Comparison of ENCODE assay signal across 30 mouse cellular contexts in the genomic region with DNA sequence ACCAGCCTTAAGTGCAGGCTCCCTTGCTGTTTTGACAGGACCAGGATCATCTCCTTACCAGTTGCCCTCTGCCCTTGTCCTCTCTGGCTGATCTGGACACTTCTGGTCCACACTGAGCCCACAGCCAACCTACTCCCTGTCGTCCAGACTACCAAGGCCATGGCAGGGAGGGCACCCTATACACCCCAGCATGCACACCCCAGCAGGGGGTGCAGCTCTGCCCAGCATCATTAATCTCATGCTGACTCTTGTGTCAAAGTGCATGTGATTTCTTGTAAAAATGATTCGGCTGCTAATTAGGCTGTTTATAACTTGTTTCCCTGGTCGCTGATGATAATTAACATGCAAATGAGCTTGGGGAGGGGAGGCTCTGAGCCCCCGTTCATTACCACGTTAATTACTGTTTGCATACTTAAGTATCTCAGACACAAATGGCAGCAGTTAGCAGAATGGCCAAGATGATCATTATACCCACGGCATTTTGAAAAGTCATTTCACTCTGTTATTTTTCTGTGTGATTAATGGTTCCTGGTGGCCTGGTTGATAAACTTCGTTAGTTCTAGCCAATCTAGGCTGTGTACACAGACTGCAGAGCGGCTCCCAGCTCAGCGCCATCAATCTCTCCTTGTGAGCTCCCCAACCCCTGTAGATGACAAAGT. TPM values are rescaled to one million over a fixed set of nuclear protein-coding genes. Genes with fewer than 3 reads are reported as not detected.
DNase-seq lines count a peak whose midpoint lies in the region; ATAC-seq lines count a peak whose summit lies in the region.
"Had no signal": no experiment of that assay in that cellular context is flagged by ENCODE, and none has a peak within 500 bp of the region (broad histone marks: within the 10 kb centered on the region; RNA-seq: fewer than 3 reads in every experiment).

No protein-coding gene starts in this region.

- peak; percentile 51 for DNase-seq in heart, adult 11 months
- DNase-seq in heart, postnatal 25 days (ENCODE audit: low spot score) = no peak
- DNase-seq in retina, postnatal 1 day = peak; percentile 58
- no peak for DNase-seq in retina, embryonic 14.5 days (ENCODE audit: low spot score)
- DNase-seq in lung, postnatal 10 days = no peak
- DNase-seq in urinary bladder, postnatal 36 days (ENCODE audit: low spot score in 2 of 2) = no peak
- DNase-seq: adrenal gland, postnatal 25 days; cerebellum, adult 18-20 months; cerebellum, postnatal 10 days; gastrocnemius, postnatal 10 days; heart, postnatal 36 days; kidney, adult 11 months; kidney, postnatal 14 days; layer of hippocampus, adult 9-11 months; liver; lung, adult 2 months; lung, postnatal 14 days; right cerebral cortex, adult 18-20 months; thymus, adult 18-20 months had no signal

- intact Hi-C loops in heart, postnatal 25 days (cut with DNase I) = no loop called here

- WGBS in hindbrain, embryonic 16.5 days = 27% methylated on average over 9 of the region's 9 CpGs

- peak; percentile 48; the same call in 1 of the 2 replicates for ATAC-seq in hindbrain, embryonic 16.5 days
- ATAC-seq: inflammation-experienced regulatory T-cells, adult 6 months; midbrain, embryonic 15.5 days had no signal

- no peak overlapping the region for H3K27ac ChIP-seq in hindbrain, embryonic 16.5 days (ENCODE audit: low read depth, low read length)
- H3K27ac ChIP-seq: embryonic facial prominence, embryonic 13.5 days; heart, embryonic 15.5 days; liver, embryonic 14.5 days; midbrain, embryonic 15.5 days; neural tube, embryonic 12.5 days; stomach, postnatal 0 days had no signal

- peaks cover 7% of the 10 kb centered on the region; the same call in 1 of the 2 replicates for H3K4me1 ChIP-seq in hindbrain, embryonic 16.5 days (ENCODE audit: control insufficient read depth, insufficient read depth, low read depth, low read length)

- H3K9me3 ChIP-seq in hindbrain, embryonic 16.5 days (ENCODE audit: control insufficient read depth, low read length) = no peaks in the 10 kb centered on the region
- H3K9me3 ChIP-seq: embryonic facial prominence, embryonic 13.5 days; heart, embryonic 15.5 days; midbrain, embryonic 15.5 days; neural tube, embryonic 12.5 days had no signal

- H3K36me3 ChIP-seq in hindbrain, embryonic 16.5 days (ENCODE audit: control insufficient read depth, insufficient read depth, low read length) = no peaks in the 10 kb centered on the region
- H3K36me3 ChIP-seq: embryonic facial prominence, embryonic 13.5 days; heart, embryonic 15.5 days; midbrain, embryonic 15.5 days; neural tube, embryonic 12.5 days had no signal

- no peak overlapping the region for H3K4me3 ChIP-seq in hindbrain, embryonic 16.5 days (ENCODE audit: low read length)
- H3K4me3 ChIP-seq: embryonic facial prominence, embryonic 13.5 days; heart, embryonic 15.5 days; midbrain, embryonic 15.5 days; neural tube, embryonic 12.5 days had no signal

- H3K9ac ChIP-seq in hindbrain, embryonic 16.5 days (ENCODE audit: low read depth, low read length) = no peak overlapping the region
- H3K9ac ChIP-seq: embryonic facial prominence, embryonic 13.5 days; heart, embryonic 15.5 days; liver, embryonic 14.5 days; midbrain, embryonic 15.5 days; neural tube, embryonic 12.5 days had no signal

- H3K27me3 ChIP-seq in hindbrain, embryonic 16.5 days (replicated peaks; ENCODE audit: control insufficient read depth, insufficient read depth, low read length) = no peaks in the 10 kb centered on the region
- H3K27me3 ChIP-seq: neural tube, embryonic 12.5 days had no signal

- H3K4me2 ChIP-seq in hindbrain, embryonic 16.5 days (ENCODE audit: low read length) = no peak overlapping the region
- H3K4me2 ChIP-seq: embryonic facial prominence, embryonic 13.5 days; heart, embryonic 15.5 days; midbrain, embryonic 15.5 days; neural tube, embryonic 12.5 days had no signal

RNA-seq across cellular contexts. Expression of a gene that starts 5.2 kb away (rescaled TPM):
- under 1 TPM in 1 of 2 experiments, not detected in 1; 0.17 TPM for total RNA-seq in heart, postnatal 25 days (2021)
- 2.0 and 2.3 TPM in 2 replicates for polyA plus RNA-seq in hindbrain, embryonic 16.5 days (2015; fragmentation: Nextera tagmentation; extraction: Ambion mirVana)
- total RNA-seq: common myeloid progenitor, adult 5-6 weeks; gastrocnemius, postnatal 10 days had no signal
- polyA plus RNA-seq: inflammation-experienced regulatory T-cells, adult 6 months; liver, embryonic 14.5 days had no signal

RNA-seq across cellular contexts. Expression of a gene that starts 37.3 kb away (rescaled TPM):
- total RNA-seq in heart, postnatal 25 days (2021) = under 1 TPM; 0.20 to 0.39 TPM
- 0.70 and 0.93 TPM in 2 replicates for polyA plus RNA-seq in hindbrain, embryonic 16.5 days (2015; fragmentation: Nextera tagmentation; extraction: Ambion mirVana)
- total RNA-seq: common myeloid progenitor, adult 5-6 weeks had no signal
- polyA plus RNA-seq: inflammation-experienced regulatory T-cells, adult 6 months; kidney, embryonic 14.5 days; limb, embryonic 11.5 days; stomach, postnatal 0 days had no signal

Comparison
In these comparisons a context has a peak if more than half of its experiments do, and no peak if none do; other contexts are left out.
1. DNase-seq: peak in heart, adult 11 months (single experiment) and retina, postnatal 1 day (single experiment); none in heart, postnatal 25 days (single experiment), retina, embryonic 14.5 days (single experiment), lung, postnatal 10 days (single experiment) and urinary bladder, postnatal 36 days (0 of 2).